Mouse (Mus musculus): ENCODE results near the gene Atp2b1. TPM values are rescaled to one million over a fixed set of nuclear protein-coding genes. Genes with fewer than 3 reads are reported as not detected.
A peak's percentile ranks its signal among the peaks of the same experiment; 100 is the strongest.

Gene Atp2b1
- polyA plus RNA-seq, 1 experiment: 9.3 TPM

GRCm38 (mm10) chr10:98880057-98880456, 34.1 kb upstream of the Atp2b1 start:
- Histone ChIP-seq H3K4me3 (ENCODE audit: extremely low read depth, insufficient read depth, insufficient read length) (no peak overlapping the region), H3K27me3 (ENCODE audit: control insufficient read depth, insufficient read depth, low read length) (no peaks in the 10 kb centered on the region), H3K4me1 (ENCODE audit: control insufficient read depth, insufficient read depth, insufficient read length) (peaks cover 3% of the 10 kb centered on the region; the same call in 1 of the 2 replicates), H3K27ac (ENCODE audit: insufficient read depth, low read length) (peak overlapping the region; percentile 39; the same call in 1 of the 2 replicates), H3K36me3 (ENCODE audit: control insufficient read depth, insufficient read depth, low read length) (no peaks in the 10 kb centered on the region)
- DNase-seq (ENCODE audit: low read depth in 1 of 2, low spot score in 2 of 2): no peak
- TF ChIP-seq CTCF (IDR thresholded peaks at IDR 0.05; ENCODE audit: extremely low read depth, insufficient read depth, insufficient read length, insufficient replicate concordance) (no peak), POLR2A (IDR thresholded peaks at IDR 0.05; ENCODE audit: low read depth, low read length) (no peak)
- 82% methylated on average over 8 of the region's 8 CpGs for WGBS

- H3K36me3 ChIP-seq (ENCODE audit: control insufficient read depth, insufficient read depth, low read length): no peaks in the 10 kb centered on the region
- peaks cover 3% of the 10 kb centered on the region; the same call in 1 of the 2 replicates for H3K4me1 ChIP-seq (ENCODE audit: control insufficient read depth, insufficient read depth, insufficient read length)
- no peaks in the 10 kb centered on the region for H3K27me3 ChIP-seq (ENCODE audit: control insufficient read depth, insufficient read depth, low read length)
- H3K27ac ChIP-seq (ENCODE audit: insufficient read depth, low read length): no peak overlapping the region
- WGBS: 13% methylated on average over 2 of the region's 2 CpGs
- TF ChIP-seq POLR2A (IDR thresholded peaks at IDR 0.05; ENCODE audit: low read depth, low read length) (no peak), CTCF (IDR thresholded peaks at IDR 0.05; ENCODE audit: extremely low read depth, insufficient read depth, insufficient read length, insufficient replicate concordance) (no peak)
- H3K4me3 ChIP-seq (ENCODE audit: extremely low read depth, insufficient read depth, insufficient read length): no peak overlapping the region
- DNase-seq (ENCODE audit: low read depth in 1 of 2, low spot score in 2 of 2): peak; percentile 51 to 82
Measured at GRCm38 (mm10) chr10:98880711-98881110, 33.5 kb upstream of the Atp2b1 start.

GRCm38 (mm10) chr10:98881492-98881891, 32.7 kb upstream of the Atp2b1 start:
- no peak for DNase-seq (ENCODE audit: low read depth in 1 of 2, low spot score in 2 of 2)
- TF ChIP-seq POLR2A (IDR thresholded peaks at IDR 0.05; ENCODE audit: low read depth, low read length): no peak
- TF ChIP-seq CTCF (IDR thresholded peaks at IDR 0.05; ENCODE audit: extremely low read depth, insufficient read depth, insufficient read length, insufficient replicate concordance): no peak

GRCm38 (mm10) chr10:98882587-98882986, 31.6 kb upstream of the Atp2b1 start:
- no peaks in the 10 kb centered on the region for H3K27me3 ChIP-seq (ENCODE audit: control insufficient read depth, insufficient read depth, low read length)
- TF ChIP-seq POLR2A (IDR thresholded peaks at IDR 0.05; ENCODE audit: low read depth, low read length): no peak
- no peak for TF ChIP-seq CTCF (IDR thresholded peaks at IDR 0.05; ENCODE audit: extremely low read depth, insufficient read depth, insufficient read length, insufficient replicate concordance)
- no peak overlapping the region for H3K27ac ChIP-seq (ENCODE audit: insufficient read depth, low read length)
- peaks cover 3% of the 10 kb centered on the region; the same call in 1 of the 2 replicates for H3K4me1 ChIP-seq (ENCODE audit: control insufficient read depth, insufficient read depth, insufficient read length)
- DNase-seq (ENCODE audit: low read depth in 1 of 2, low spot score in 2 of 2): no peak
- no peak overlapping the region for H3K4me3 ChIP-seq (ENCODE audit: extremely low read depth, insufficient read depth, insufficient read length)
- no peaks in the 10 kb centered on the region for H3K36me3 ChIP-seq (ENCODE audit: control insufficient read depth, insufficient read depth, low read length)
- WGBS: 84% methylated on average over 5 of the region's 5 CpGs

More at GRCm38 (mm10) chr10:98881492-98881891, 32.7 kb upstream of the Atp2b1 start:
- no peak overlapping the region for H3K27ac ChIP-seq (ENCODE audit: insufficient read depth, low read length)
- no peaks in the 10 kb centered on the region for H3K36me3 ChIP-seq (ENCODE audit: control insufficient read depth, insufficient read depth, low read length)
- peaks cover 3% of the 10 kb centered on the region; the same call in 1 of the 2 replicates for H3K4me1 ChIP-seq (ENCODE audit: control insufficient read depth, insufficient read depth, insufficient read length)
- H3K27me3 ChIP-seq (ENCODE audit: control insufficient read depth, insufficient read depth, low read length): no peaks in the 10 kb centered on the region
- H3K4me3 ChIP-seq (ENCODE audit: extremely low read depth, insufficient read depth, insufficient read length): no peak overlapping the region
- 82% methylated on average over 6 of the region's 6 CpGs for WGBS

- Histone ChIP-seq H3K27me3 (ENCODE audit: control insufficient read depth, insufficient read depth, low read length) (no peaks in the 10 kb centered on the region), H3K4me1 (ENCODE audit: control insufficient read depth, insufficient read depth, insufficient read length) (no peaks in the 10 kb centered on the region; the same call in 1 of the 2 replicates), H3K36me3 (ENCODE audit: control insufficient read depth, insufficient read depth, low read length) (no peaks in the 10 kb centered on the region), H3K4me3 (ENCODE audit: extremely low read depth, insufficient read depth, insufficient read length) (no peak overlapping the region), H3K27ac (ENCODE audit: insufficient read depth, low read length) (no peak overlapping the region)
- DNase-seq (ENCODE audit: low read depth in 1 of 2, low spot score in 2 of 2): no peak
- WGBS: 80% methylated on average over 2 of the region's 2 CpGs
- no peak for TF ChIP-seq POLR2A (IDR thresholded peaks at IDR 0.05; ENCODE audit: low read depth, low read length)
- no peak for TF ChIP-seq CTCF (IDR thresholded peaks at IDR 0.05; ENCODE audit: extremely low read depth, insufficient read depth, insufficient read length, insufficient replicate concordance)
Measured at GRCm38 (mm10) chr10:98884445-98884844, 29.8 kb upstream of the Atp2b1 start.

GRCm38 (mm10) chr10:98886770-98887271, 27.4 kb upstream of the Atp2b1 start:
- DNase-seq (ENCODE audit: low read depth in 1 of 2, low spot score in 2 of 2): no peak
- no peaks in the 10 kb centered on the region for H3K27me3 ChIP-seq (ENCODE audit: control insufficient read depth, insufficient read depth, low read length)
- no peak overlapping the region for H3K4me3 ChIP-seq (ENCODE audit: extremely low read depth, insufficient read depth, insufficient read length)
- TF ChIP-seq CTCF (IDR thresholded peaks at IDR 0.05; ENCODE audit: extremely low read depth, insufficient read depth, insufficient read length, insufficient replicate concordance) (no peak), POLR2A (IDR thresholded peaks at IDR 0.05; ENCODE audit: low read depth, low read length) (no peak)
- no peak overlapping the region for H3K27ac ChIP-seq (ENCODE audit: insufficient read depth, low read length)
- 89% methylated on average over 3 of the region's 3 CpGs for WGBS
- H3K4me1 ChIP-seq (ENCODE audit: control insufficient read depth, insufficient read depth, insufficient read length): no peaks in the 10 kb centered on the region; the same call in 1 of the 2 replicates
- no peaks in the 10 kb centered on the region for H3K36me3 ChIP-seq (ENCODE audit: control insufficient read depth, insufficient read depth, low read length)

GRCm38 (mm10) chr10:98891361-98891760, 22.8 kb upstream of the Atp2b1 start:
- Histone ChIP-seq H3K4me3 (ENCODE audit: extremely low read depth, insufficient read depth, insufficient read length) (no peak overlapping the region), H3K4me1 (ENCODE audit: control insufficient read depth, insufficient read depth, insufficient read length) (no peaks in the 10 kb centered on the region), H3K36me3 (ENCODE audit: control insufficient read depth, insufficient read depth, low read length) (no peaks in the 10 kb centered on the region), H3K27me3 (ENCODE audit: control insufficient read depth, insufficient read depth, low read length) (no peaks in the 10 kb centered on the region), H3K27ac (ENCODE audit: insufficient read depth, low read length) (no peak overlapping the region)
- no peak for TF ChIP-seq CTCF (IDR thresholded peaks at IDR 0.05; ENCODE audit: extremely low read depth, insufficient read depth, insufficient read length, insufficient replicate concordance)
- no peak for TF ChIP-seq POLR2A (IDR thresholded peaks at IDR 0.05; ENCODE audit: low read depth, low read length)
- WGBS: 93% methylated on average over 4 of the region's 4 CpGs
- DNase-seq (ENCODE audit: low read depth in 1 of 2, low spot score in 2 of 2): no peak

Measured in spleen, adult 2 months (tissue).